Mouse (Mus musculus) heart, embryonic 13.5 days (tissue): ENCODE data around the gene Rasgef1b. TPM values are rescaled to one million over a fixed set of nuclear protein-coding genes. Genes with fewer than 3 reads are reported as not detected.

ENCODE experiments used
- ATAC-seq: fragments of 200-750 bp; cut with Nextera tagmentation; 2 replicates; pipeline ENCODE4 v1.8.0; 2017; ENCODE audit warnings: moderate TSS enrichment; ENCODE audit not compliant: insufficient number of reproducible peaks, low FRiP score, low TSS enrichment; ENCODE audit errors: extremely low read depth
- H3K27ac ChIP-seq: fragments of 300-500 bp; sonication (generic); replicated peaks from 2 replicates; pipeline ENCODE4 v1.5.1; 2015; ENCODE audit warnings: moderate library complexity, mild to moderate bottlenecking, inconsistent platforms
- H3K27me3 ChIP-seq: fragments of 300-500 bp; sonication (generic); replicated peaks from 2 replicates; pipeline ENCODE4 v1.6.1; 2015; ENCODE audit warnings: mild to moderate bottlenecking, inconsistent platforms
- H3K36me3 ChIP-seq: fragments of 300-500 bp; sonication (generic); 2 replicates; pipeline ENCODE4 v1.6.1; 2015; ENCODE audit warnings: mild to moderate bottlenecking, inconsistent platforms
- H3K4me1 ChIP-seq: fragments of 300-500 bp; sonication (generic); 2 replicates; pipeline ENCODE4 v1.6.1; 2015; ENCODE audit warnings: inconsistent platforms
- H3K4me2 ChIP-seq: fragments of 300-500 bp; sonication (generic); 2 replicates; pipeline ENCODE4 v1.6.1; 2015; ENCODE audit warnings: inconsistent platforms, mild to moderate bottlenecking, moderate library complexity
- H3K4me3 ChIP-seq: fragments of 300-500 bp; sonication (generic); 2 replicates; pipeline ENCODE4 v1.5.1; 2015; ENCODE audit warnings: moderate library complexity, mild to moderate bottlenecking, inconsistent platforms
- H3K9ac ChIP-seq: fragments of 300-500 bp; sonication (generic); 2 replicates; pipeline ENCODE4 v1.6.1; 2015; ENCODE audit warnings: inconsistent platforms, mild to moderate bottlenecking, moderate library complexity
- H3K9me3 ChIP-seq: fragments of 300-500 bp; sonication (generic); 2 replicates; pipeline ENCODE4 v1.6.1; 2016; ENCODE audit warnings: inconsistent platforms
- WGBS: fragments of 180-500 bp; shearing (Covaris S2); methylation state at CpG from one replicate; pipeline ENCODE4 v1.1.7; 2015; ENCODE audit warnings: mixed read lengths; 5-methylcytosine and 5-hydroxymethylcytosine counted together
- polyA plus RNA-seq: library from polyadenylated mRNA; unstranded; fragments of >200 nt; fragmentation: Nextera tagmentation; extraction: Ambion mirVana; gene quantifications from 2 replicates; pipeline ENCODE4 v1.2.1, GENCODE M21; 2015

Gene Rasgef1b
- polyA plus RNA-seq, 1 experiment from 2014 or later, result 36.7 TPM

- no peak overlapping the region for H3K27ac ChIP-seq
- peaks cover 37% of the 10 kb centered on the region for H3K4me1 ChIP-seq
- H3K27me3 ChIP-seq, result no peaks in the 10 kb centered on the region
- H3K9me3 ChIP-seq, result no peaks in the 10 kb centered on the region
- H3K4me3 ChIP-seq, result no peak overlapping the region
- ATAC-seq, result no peak
- no peak overlapping the region for H3K4me2 ChIP-seq
- H3K36me3 ChIP-seq, result no peaks in the 10 kb centered on the region
- WGBS, result 60% methylated on average over 3 of the region's 3 CpGs
- no peak overlapping the region for H3K9ac ChIP-seq
These were observed 337.3 kb downstream of the Rasgef1b start for GRCm38 (mm10) chr5:99391525-99391924.

- Histone ChIP-seq H3K4me3 (no peak overlapping the region), H3K4me1 (peaks cover 37% of the 10 kb centered on the region), H3K36me3 (no peaks in the 10 kb centered on the region), H3K27ac (peak overlapping the region; percentile 36; the same call in 1 of the 2 replicates), H3K9ac (no peak overlapping the region), H3K27me3 (no peaks in the 10 kb centered on the region), H3K4me2 (no peak overlapping the region), H3K9me3 (no peaks in the 10 kb centered on the region)
- WGBS, result 52% methylated on average over 7 of the region's 7 CpGs
- ATAC-seq, result no peak
These were observed 338.1 kb downstream of the Rasgef1b start for GRCm38 (mm10) chr5:99390776-99391175.

GRCm38 (mm10) chr5:99390314-99390713, 338.6 kb downstream of the Rasgef1b start:
- ATAC-seq, result no peak
- 73% methylated on average over 3 of the region's 3 CpGs for WGBS
- no peaks in the 10 kb centered on the region for H3K9me3 ChIP-seq
- no peak overlapping the region for H3K4me2 ChIP-seq
- peaks cover 37% of the 10 kb centered on the region for H3K4me1 ChIP-seq
- H3K27ac ChIP-seq, result no peak overlapping the region
- no peaks in the 10 kb centered on the region for H3K36me3 ChIP-seq
- H3K27me3 ChIP-seq, result no peaks in the 10 kb centered on the region
- no peak overlapping the region for H3K9ac ChIP-seq
- no peak overlapping the region for H3K4me3 ChIP-seq

DNA sequence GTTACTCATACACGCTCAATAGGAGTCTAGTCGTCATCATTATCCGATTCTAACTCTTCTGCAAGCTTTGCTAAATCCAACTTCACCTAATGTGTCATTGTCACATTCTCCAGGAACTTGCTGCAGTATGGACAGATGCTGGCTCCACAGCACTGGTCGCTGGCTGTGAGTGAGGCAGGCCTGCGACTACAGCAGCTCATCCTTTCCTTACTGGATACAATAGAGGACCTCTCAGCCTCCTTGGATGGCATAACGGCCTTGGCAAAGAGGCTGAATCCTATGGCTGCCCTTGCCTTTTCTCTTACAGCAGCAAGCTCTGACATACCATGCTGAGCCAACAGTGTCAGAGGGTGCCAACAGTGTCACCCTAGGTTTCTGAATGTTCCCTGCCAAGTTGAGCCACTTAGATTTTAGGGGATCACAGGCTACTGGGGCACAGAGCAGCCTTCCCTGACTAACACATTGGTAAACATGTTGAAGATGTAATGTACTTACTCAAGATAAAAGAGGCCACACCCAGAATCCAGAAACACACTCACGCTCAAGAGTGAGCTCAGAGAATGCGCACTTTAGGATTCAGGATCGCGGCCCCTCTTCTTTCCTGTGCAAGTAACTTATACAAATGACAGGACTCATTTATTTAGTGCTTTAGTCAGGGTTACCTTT, 340.1 kb downstream of the Rasgef1b start:
- H3K9me3 ChIP-seq, result no peaks in the 10 kb centered on the region
- peaks cover 37% of the 10 kb centered on the region for H3K4me1 ChIP-seq
- no peak for ATAC-seq
- WGBS, result 79% methylated on average over 10 of the region's 10 CpGs
- no peaks in the 10 kb centered on the region for H3K27me3 ChIP-seq
- no peak overlapping the region for H3K4me3 ChIP-seq
- H3K9ac ChIP-seq, result no peak overlapping the region
- no peak overlapping the region for H3K4me2 ChIP-seq
- no peaks in the 10 kb centered on the region for H3K36me3 ChIP-seq
- H3K27ac ChIP-seq, result peak overlapping the region; percentile 60

- 70% methylated on average over 5 of the region's 5 CpGs for WGBS
- Histone ChIP-seq H3K27ac (peak overlapping the region; percentile 60), H3K4me1 (peaks cover 37% of the 10 kb centered on the region), H3K4me2 (no peak overlapping the region), H3K27me3 (no peaks in the 10 kb centered on the region), H3K9ac (no peak overlapping the region), H3K4me3 (no peak overlapping the region), H3K36me3 (no peaks in the 10 kb centered on the region), H3K9me3 (no peaks in the 10 kb centered on the region)
- no peak for ATAC-seq
These were observed 340.7 kb downstream of the Rasgef1b start for GRCm38 (mm10) chr5:99388131-99388530.

DNA sequence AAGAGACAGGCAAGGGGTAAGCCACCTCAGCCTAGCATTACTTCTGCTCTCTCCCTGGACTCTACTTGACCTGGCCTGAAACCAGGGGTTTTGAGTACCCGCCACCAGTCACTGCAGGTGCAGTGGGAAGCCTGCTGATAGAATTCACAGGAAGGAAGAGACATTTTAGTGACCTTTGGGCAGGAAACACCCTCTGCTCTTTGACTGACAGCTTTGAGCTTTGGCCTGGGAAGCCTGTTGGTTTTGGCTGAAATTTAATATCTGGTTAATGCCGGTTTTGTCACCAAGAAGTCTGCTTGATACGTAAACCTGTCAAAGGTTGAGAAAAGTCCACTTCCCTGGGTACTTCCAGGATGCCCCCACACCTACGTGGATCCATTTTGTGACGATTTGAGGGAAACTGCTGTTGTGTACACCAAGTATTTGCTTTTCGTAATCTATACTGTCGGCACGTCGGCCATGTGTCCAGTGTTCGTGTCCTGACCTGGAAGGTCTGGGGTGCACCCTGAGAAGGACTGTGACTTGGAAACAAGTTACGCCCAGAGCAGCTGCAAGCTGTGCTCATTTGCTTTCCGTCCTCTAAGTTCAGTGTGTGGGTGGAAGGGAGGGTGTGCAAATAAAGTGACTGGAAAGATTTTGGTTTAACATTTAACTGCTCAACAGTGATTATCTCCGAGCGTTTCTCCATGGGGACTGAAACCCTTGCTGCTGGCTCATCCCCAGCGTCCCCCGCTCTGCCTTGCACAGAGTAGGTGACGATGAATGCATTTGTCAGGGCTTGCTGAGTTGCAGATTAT, 341.5 kb downstream of the Rasgef1b start:
- peaks cover 37% of the 10 kb centered on the region for H3K4me1 ChIP-seq
- H3K27ac ChIP-seq, result peak overlapping the region; percentile 60
- no peaks in the 10 kb centered on the region for H3K27me3 ChIP-seq
- peak; percentile 55 for ATAC-seq
- no peak overlapping the region for H3K4me2 ChIP-seq
- H3K36me3 ChIP-seq, result no peaks in the 10 kb centered on the region
- H3K4me3 ChIP-seq, result no peak overlapping the region
- WGBS, result 57% methylated on average over 17 of the region's 17 CpGs
- H3K9me3 ChIP-seq, result no peaks in the 10 kb centered on the region
- no peak overlapping the region for H3K9ac ChIP-seq

DNA sequence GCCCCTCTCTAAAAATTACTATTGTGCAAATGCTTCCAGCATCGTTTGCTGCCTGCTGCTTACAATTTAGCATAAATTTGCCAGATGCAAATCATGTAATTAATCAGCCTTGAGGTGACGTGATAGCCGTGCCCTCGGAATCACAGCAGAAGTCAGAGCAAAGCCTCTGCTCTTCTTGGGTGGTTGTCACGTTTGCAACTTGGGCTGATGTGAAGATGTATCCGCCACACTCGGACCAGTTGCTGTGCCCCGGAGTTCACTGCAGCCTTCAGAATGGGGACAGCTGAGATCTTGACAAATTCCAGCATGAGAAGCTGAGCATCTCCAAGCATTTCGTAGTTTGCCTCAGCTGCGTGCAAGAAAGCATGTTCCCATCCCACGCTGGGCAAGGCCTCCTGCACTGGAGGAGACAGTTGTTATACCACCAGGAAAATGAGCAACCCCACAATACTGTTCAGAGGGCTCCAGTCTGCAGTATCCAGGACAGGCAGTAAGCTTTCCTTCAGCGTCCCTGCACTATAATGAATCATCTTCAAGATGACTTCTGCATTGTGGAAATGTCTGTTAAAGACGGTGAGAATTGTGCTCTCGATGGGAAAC, 342.5 kb downstream of the Rasgef1b start:
- no peak overlapping the region for H3K9ac ChIP-seq
- no peaks in the 10 kb centered on the region for H3K36me3 ChIP-seq
- H3K27ac ChIP-seq, result no peak overlapping the region
- no peaks in the 10 kb centered on the region for H3K27me3 ChIP-seq
- H3K4me1 ChIP-seq, result peaks cover 37% of the 10 kb centered on the region
- ATAC-seq, result no peak
- no peak overlapping the region for H3K4me2 ChIP-seq
- no peak overlapping the region for H3K4me3 ChIP-seq
- WGBS, result 64% methylated on average over 14 of the region's 14 CpGs
- H3K9me3 ChIP-seq, result no peaks in the 10 kb centered on the region

- ATAC-seq, result no peak
- H3K9ac ChIP-seq, result no peak overlapping the region
- no peaks in the 10 kb centered on the region for H3K9me3 ChIP-seq
- H3K27ac ChIP-seq, result no peak overlapping the region
- peaks cover 35% of the 10 kb centered on the region for H3K4me1 ChIP-seq
- no peak overlapping the region for H3K4me3 ChIP-seq
- no peaks in the 10 kb centered on the region for H3K36me3 ChIP-seq
- no peak overlapping the region for H3K4me2 ChIP-seq
- 79% methylated on average over 8 of the region's 8 CpGs for WGBS
- H3K27me3 ChIP-seq, result no peaks in the 10 kb centered on the region
These were observed 343.1 kb downstream of the Rasgef1b start for GRCm38 (mm10) chr5:99385737-99386136.

GRCm38 (mm10) chr5:99385090-99385489, 343.8 kb downstream of the Rasgef1b start:
- H3K4me3 ChIP-seq, result no peak overlapping the region
- no peak overlapping the region for H3K9ac ChIP-seq
- H3K27ac ChIP-seq, result no peak overlapping the region
- no peaks in the 10 kb centered on the region for H3K27me3 ChIP-seq
- WGBS, result 43% methylated on average over 1 of the region's 1 CpGs
- no peak overlapping the region for H3K4me2 ChIP-seq
- peaks cover 36% of the 10 kb centered on the region for H3K4me1 ChIP-seq
- H3K36me3 ChIP-seq, result no peaks in the 10 kb centered on the region
- H3K9me3 ChIP-seq, result no peaks in the 10 kb centered on the region
- no peak for ATAC-seq

DNA sequence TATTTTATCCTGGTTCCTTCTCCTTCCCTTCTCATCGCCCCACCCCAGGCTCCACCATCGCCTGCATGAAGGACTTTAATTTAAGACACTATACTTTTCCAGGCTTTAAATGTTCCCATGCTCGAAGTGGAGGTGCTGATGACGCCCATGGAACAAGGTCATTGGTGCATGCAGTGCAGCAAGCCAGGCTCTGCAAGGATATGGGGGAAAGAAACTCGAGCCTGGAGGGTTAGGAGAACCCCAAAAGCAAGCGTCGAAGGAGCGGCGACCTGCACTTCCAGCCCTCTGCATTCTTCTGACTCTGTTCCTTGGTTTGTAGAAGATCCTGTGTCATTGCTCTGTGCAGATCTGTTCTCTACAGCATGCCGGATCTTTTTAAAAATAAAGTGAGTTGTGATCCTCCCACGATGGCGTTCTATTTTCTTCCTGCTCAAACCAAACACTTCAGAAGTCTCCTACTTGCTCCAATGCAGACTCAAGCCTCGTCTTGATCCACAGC, 345.0 kb downstream of the Rasgef1b start:
- no peak for ATAC-seq
- Histone ChIP-seq H3K4me3 (no peak overlapping the region), H3K27ac (no peak overlapping the region), H3K4me1 (peaks cover 38% of the 10 kb centered on the region), H3K9me3 (no peaks in the 10 kb centered on the region), H3K36me3 (no peaks in the 10 kb centered on the region), H3K9ac (no peak overlapping the region), H3K27me3 (no peaks in the 10 kb centered on the region), H3K4me2 (no peak overlapping the region)
- WGBS, result 71% methylated on average over 13 of the region's 13 CpGs

GRCm38 (mm10) chr5:99382786-99383185, 346.1 kb downstream of the Rasgef1b start:
- Histone ChIP-seq H3K4me3 (no peak overlapping the region), H3K4me2 (no peak overlapping the region), H3K36me3 (no peaks in the 10 kb centered on the region), H3K27me3 (no peaks in the 10 kb centered on the region), H3K27ac (no peak overlapping the region), H3K9ac (no peak overlapping the region), H3K9me3 (no peaks in the 10 kb centered on the region), H3K4me1 (peaks cover 31% of the 10 kb centered on the region)
- whole genome bisulfite sequencing, result 80% methylated on average over 5 of the region's 5 CpGs
- no peak for ATAC-seq
